Comparison of ENCODE assay signal across 8 mouse cellular contexts in genomic region chr11:70670483-70670882, GRCm38 (mm10). TPM values are rescaled to one million over a fixed set of nuclear protein-coding genes. Genes with fewer than 3 reads are reported as not detected.
A peak's percentile ranks its signal among the peaks of the same experiment; 100 is the strongest.
DNase-seq lines count a peak whose midpoint lies in the region; ATAC-seq and TF ChIP-seq lines count a peak whose summit lies in the region.

No protein-coding gene starts in this region.

- H3K4me1 ChIP-seq in testis, adult 2 months (ENCODE audit: control insufficient read depth, insufficient read depth, low read length): peaks cover 21% of the 10 kb centered on the region
- peaks cover 7% of the 10 kb centered on the region for H3K4me1 ChIP-seq in kidney, postnatal 0 days (replicated peaks; ENCODE audit: insufficient read depth, low read length)
- H3K4me1 ChIP-seq in neural tube, embryonic 14.5 days (ENCODE audit: control insufficient read depth, insufficient read depth, low read length): peaks cover 14% of the 10 kb centered on the region

- no peak for ATAC-seq in kidney, postnatal 0 days (replicated peaks; ENCODE audit: low FRiP score, low read depth)
- ATAC-seq in neural tube, embryonic 14.5 days (ENCODE audit: low read depth): no peak

- no peak for TF ChIP-seq POLR2A in testis, adult 2 months (IDR thresholded peaks at IDR 0.05; ENCODE audit: control insufficient read depth, low read depth, low read length)

- H3K27ac ChIP-seq in testis, adult 2 months (ENCODE audit: control insufficient read depth, insufficient read depth, low read depth, low read length): peak overlapping the region; percentile 96; the same call in 1 of the 2 replicates
- H3K27ac ChIP-seq in kidney, postnatal 0 days: peak overlapping the region; percentile 98
- peak overlapping the region; percentile 93 for H3K27ac ChIP-seq in neural tube, embryonic 14.5 days (ENCODE audit: low read depth, low read length)

- peak overlapping the region; percentile 95 for H3K4me3 ChIP-seq in testis, adult 2 months (ENCODE audit: control insufficient read depth, low read depth, low read length)
- H3K4me3 ChIP-seq in kidney, postnatal 0 days (replicated peaks; ENCODE audit: low read depth, low read length): peak overlapping the region; percentile 63
- peak overlapping the region; percentile 64 for H3K4me3 ChIP-seq in neural tube, embryonic 14.5 days (ENCODE audit: low read depth, low read length)

- H3K4me2 ChIP-seq in kidney, postnatal 0 days (ENCODE audit: low read length): peak overlapping the region; percentile 96
- H3K4me2 ChIP-seq in neural tube, embryonic 14.5 days (ENCODE audit: low read depth, low read length): peak overlapping the region; percentile 61

- no peaks in the 10 kb centered on the region for H3K36me3 ChIP-seq in testis, adult 2 months (ENCODE audit: control insufficient read depth, insufficient read depth, low read length)
- peaks cover 9% of the 10 kb centered on the region; the same call in 1 of the 2 replicates for H3K36me3 ChIP-seq in kidney, postnatal 0 days (ENCODE audit: insufficient read depth, low read length)
- peaks cover 24% of the 10 kb centered on the region; the same call in 1 of the 2 replicates for H3K36me3 ChIP-seq in neural tube, embryonic 14.5 days (ENCODE audit: control insufficient read depth, insufficient read depth, low read length)

- no peaks in the 10 kb centered on the region for H3K9me3 ChIP-seq in kidney, postnatal 0 days (replicated peaks; ENCODE audit: low read length)
- no peaks in the 10 kb centered on the region for H3K9me3 ChIP-seq in neural tube, embryonic 14.5 days (ENCODE audit: control insufficient read depth, low read length)

- no peaks in the 10 kb centered on the region for H3K27me3 ChIP-seq in testis, adult 2 months (ENCODE audit: control insufficient read depth, insufficient read depth, low read length)
- no peaks in the 10 kb centered on the region for H3K27me3 ChIP-seq in kidney, postnatal 0 days (ENCODE audit: insufficient read depth, low read length)
- H3K27me3 ChIP-seq in neural tube, embryonic 14.5 days (ENCODE audit: control insufficient read depth, insufficient read depth, low read length): no peaks in the 10 kb centered on the region

- no peak for TF ChIP-seq CTCF in testis, adult 2 months (IDR thresholded peaks at IDR 0.05; ENCODE audit: control insufficient read depth, insufficient read depth, insufficient replicate concordance, low read depth, low read length)
- no peak for TF ChIP-seq CTCF in kidney, postnatal 0 days (IDR thresholded peaks at IDR 0.05; ENCODE audit: low read depth)

- DNase-seq in cerebellum, postnatal 10 days: peak; percentile 26 to 43
- no peak for DNase-seq in cerebellum, adult 11 months
- no peak for DNase-seq in testis, postnatal 10 days (ENCODE audit: low spot score)
- DNase-seq in kidney, postnatal 0 days (ENCODE audit: low spot score): no peak
- DNase-seq in layer of hippocampus, adult 9-11 months: no peak
- no peak for DNase-seq in left cerebral cortex, postnatal 4 days

- intact Hi-C loops in left cerebral cortex, postnatal 4 days (cut with DNase I): no loop called here

- WGBS in kidney, postnatal 0 days: 38% methylated on average over 14 of the region's 14 CpGs
- WGBS in neural tube, embryonic 14.5 days: 44% methylated on average over 14 of the region's 14 CpGs

- H3K9ac ChIP-seq in kidney, postnatal 0 days (ENCODE audit: low read depth, low read length): peak overlapping the region; percentile 73
- H3K9ac ChIP-seq in neural tube, embryonic 14.5 days (replicated peaks; ENCODE audit: low read depth, low read length): peak overlapping the region; percentile 64

RNA-seq across cellular contexts. Expression of gene Spag7, which starts 1.3 kb away (rescaled TPM):
- polyA plus RNA-seq in testis, adult 2 months (2012; rRNA removed): 44.5 and 47.9 TPM in 2 replicates
- 91.5 and 102 TPM in 2 replicates for polyA plus RNA-seq in kidney, postnatal 0 days (2015; fragmentation: Nextera tagmentation; extraction: Ambion mirVana)
- 136 and 151 TPM in 2 replicates for polyA plus RNA-seq in neural tube, embryonic 14.5 days (2014; fragmentation: Nextera tagmentation; extraction: Ambion mirVana)
- 10 to 100 TPM; 50.6 to 56.8 TPM for total RNA-seq in left cerebral cortex, postnatal 4 days (2021)

RNA-seq across cellular contexts. Expression of gene Eno3, which starts 13.5 kb away (rescaled TPM):
- polyA plus RNA-seq in testis, adult 2 months (2012; rRNA removed): 85.9 and 101 TPM in 2 replicates
- polyA plus RNA-seq in kidney, postnatal 0 days (2015; fragmentation: Nextera tagmentation; extraction: Ambion mirVana): 9.7 and 10.0 TPM in 2 replicates
- polyA plus RNA-seq in neural tube, embryonic 14.5 days (2014; fragmentation: Nextera tagmentation; extraction: Ambion mirVana): 8.3 and 10.1 TPM in 2 replicates
- 1 to 10 TPM; 8.1 to 9.3 TPM for total RNA-seq in left cerebral cortex, postnatal 4 days (2021)

RNA-seq across cellular contexts. Expression of gene Pfn1, which starts 16.0 kb away (rescaled TPM):
- 113 and 158 TPM in 2 replicates for polyA plus RNA-seq in testis, adult 2 months (2012; rRNA removed)
- polyA plus RNA-seq in kidney, postnatal 0 days (2015; fragmentation: Nextera tagmentation; extraction: Ambion mirVana): 1,513 and 1,569 TPM in 2 replicates
- 578 and 686 TPM in 2 replicates for polyA plus RNA-seq in neural tube, embryonic 14.5 days (2014; fragmentation: Nextera tagmentation; extraction: Ambion mirVana)
- 100 to 1,000 TPM; 319 to 321 TPM for total RNA-seq in left cerebral cortex, postnatal 4 days (2021)

RNA-seq across cellular contexts. Expression of gene Camta2, which starts 17.4 kb away (rescaled TPM):
- polyA plus RNA-seq in testis, adult 2 months (2012; rRNA removed): 10.3 and 10.6 TPM in 2 replicates
- 9.2 and 9.4 TPM in 2 replicates for polyA plus RNA-seq in kidney, postnatal 0 days (2015; fragmentation: Nextera tagmentation; extraction: Ambion mirVana)
- polyA plus RNA-seq in neural tube, embryonic 14.5 days (2014; fragmentation: Nextera tagmentation; extraction: Ambion mirVana): 24.9 and 29.0 TPM in 2 replicates
- 10 to 100 TPM; 65.7 to 69.5 TPM for total RNA-seq in left cerebral cortex, postnatal 4 days (2021)

RNA-seq across cellular contexts. Expression of gene Slc25a11, which starts 23.2 kb away (rescaled TPM):
- polyA plus RNA-seq in testis, adult 2 months (2012; rRNA removed): 27.2 and 29.4 TPM in 2 replicates
- polyA plus RNA-seq in kidney, postnatal 0 days (2015; fragmentation: Nextera tagmentation; extraction: Ambion mirVana): 227 and 239 TPM in 2 replicates
- 156 and 172 TPM in 2 replicates for polyA plus RNA-seq in neural tube, embryonic 14.5 days (2014; fragmentation: Nextera tagmentation; extraction: Ambion mirVana)
- total RNA-seq in left cerebral cortex, postnatal 4 days (2021): 10 to 100 TPM; 88.6 to 92.5 TPM

Comparison
In these comparisons a context has a peak if more than half of its experiments do, and no peak if none do; other contexts are left out.
1. DNase-seq: peak in cerebellum, postnatal 10 days (2 of 2); none in cerebellum, adult 11 months (single experiment), testis, postnatal 10 days (single experiment), kidney, postnatal 0 days (single experiment), layer of hippocampus, adult 9-11 months (single experiment) and left cerebral cortex, postnatal 4 days (single experiment).
2. Peak in every context shown above with its lines, with median percentiles within 50 percentile points of each other: H3K27ac ChIP-seq and H3K4me3 ChIP-seq.